Mouse (Mus musculus) G1E (cell line): ENCODE results near the gene Olfr1101.

Experiments
- CTCF ChIP-seq: IDR thresholded peaks from 2 replicates; pipeline ENCODE4 v1.5.1; 2012; ENCODE audit warnings: low read depth, low read length, inconsistent platforms, mixed read lengths
- GATA2 ChIP-seq: IDR thresholded peaks from 2 replicates; pipeline ENCODE4 v1.6.1; 2012; ENCODE audit warnings: low read depth, low read length, inconsistent platforms, borderline replicate concordance
- POLR2AphosphoS5 ChIP-seq: IDR thresholded peaks from 2 replicates; pipeline ENCODE4 v1.6.1; 2012; ENCODE audit warnings: low read depth, low read length, inconsistent platforms; ENCODE audit not compliant: insufficient replicate concordance
- TAL1 ChIP-seq: conservative IDR thresholded peaks from 2 replicates; pipeline ENCODE4 v1.6.1; 2012; ENCODE audit warnings: low read depth, low read length, inconsistent platforms, mixed read lengths

- TF ChIP-seq CTCF: no peak
- no peak for TF ChIP-seq TAL1
- no peak for TF ChIP-seq POLR2AphosphoS5
- no peak for TF ChIP-seq GATA2
Observed at GRCm38 (mm10) chr2:87026980-87027379, 36.0 kb upstream of the Olfr1101 start, which contains the start of gene Olfr1104.
